Mouse (Mus musculus): ENCODE data around the gene Dlx1. TPM values are rescaled to one million over a fixed set of nuclear protein-coding genes. Genes with fewer than 3 reads are reported as not detected.

Gene Dlx1
- polyA plus RNA-seq, 1 experiment from 2014 or later = 0.13 TPM

GRCm38 (mm10) chr2:71566466-71566865 lies 38.6 kb downstream of the Dlx1 start:
- no peak overlapping the region for H3K27ac ChIP-seq
- H3K36me3 ChIP-seq = no peaks in the 10 kb centered on the region
- ATAC-seq (replicated peaks; ENCODE audit: insufficient number of reproducible peaks, insufficient read depth, low FRiP score, low read depth) = no peak
- 69% methylated on average over 9 of the region's 9 CpGs for WGBS
- no peaks in the 10 kb centered on the region for H3K9me3 ChIP-seq (replicated peaks)
- H3K4me2 ChIP-seq = no peak overlapping the region
- no peaks in the 10 kb centered on the region for H3K4me1 ChIP-seq (replicated peaks)
- H3K9ac ChIP-seq = no peak overlapping the region
- no peak overlapping the region for H3K4me3 ChIP-seq
- no peaks in the 10 kb centered on the region for H3K27me3 ChIP-seq

- no peaks in the 10 kb centered on the region for H3K4me1 ChIP-seq (replicated peaks)
- no peaks in the 10 kb centered on the region for H3K9me3 ChIP-seq (replicated peaks)
- H3K36me3 ChIP-seq = no peaks in the 10 kb centered on the region
- H3K4me2 ChIP-seq = no peak overlapping the region
- no peak overlapping the region for H3K4me3 ChIP-seq
- H3K9ac ChIP-seq = no peak overlapping the region
- no peaks in the 10 kb centered on the region for H3K27me3 ChIP-seq
- ATAC-seq (replicated peaks; ENCODE audit: insufficient number of reproducible peaks, insufficient read depth, low FRiP score, low read depth) = no peak
- H3K27ac ChIP-seq = no peak overlapping the region
- 49% methylated on average over 4 of the region's 4 CpGs for WGBS
These were observed 45.8 kb downstream of the Dlx1 start for GRCm38 (mm10) chr2:71573736-71574135.

GRCm38 (mm10) chr2:71577059-71577458 lies 49.1 kb downstream of the Dlx1 start:
- no peaks in the 10 kb centered on the region for H3K36me3 ChIP-seq
- H3K4me2 ChIP-seq = no peak overlapping the region
- 81% methylated on average over 2 of the region's 2 CpGs for WGBS
- peaks cover 4% of the 10 kb centered on the region; the same call in 1 of the 2 replicates for H3K4me1 ChIP-seq (replicated peaks)
- ATAC-seq (replicated peaks; ENCODE audit: insufficient number of reproducible peaks, insufficient read depth, low FRiP score, low read depth) = no peak
- H3K27me3 ChIP-seq = no peaks in the 10 kb centered on the region
- H3K9ac ChIP-seq = no peak overlapping the region
- no peak overlapping the region for H3K27ac ChIP-seq
- no peak overlapping the region for H3K4me3 ChIP-seq
- H3K9me3 ChIP-seq (replicated peaks) = no peaks in the 10 kb centered on the region

- peak overlapping the region; percentile 63 for H3K9ac ChIP-seq
- no peaks in the 10 kb centered on the region for H3K36me3 ChIP-seq
- ATAC-seq (replicated peaks; ENCODE audit: insufficient number of reproducible peaks, insufficient read depth, low FRiP score, low read depth) = peak; percentile 83
- H3K9me3 ChIP-seq (replicated peaks) = no peaks in the 10 kb centered on the region
- H3K4me3 ChIP-seq = peak overlapping the region; percentile 65
- no peak overlapping the region for H3K27ac ChIP-seq
- H3K4me2 ChIP-seq = peak overlapping the region; percentile 94
- 8% methylated on average over 50 of the region's 50 CpGs for WGBS
- 0 out of 2 replicates have a peak, but pooled peaks cover 2% of the 10 kb centered on the region for H3K27me3 ChIP-seq
- peaks cover 9% of the 10 kb centered on the region for H3K4me1 ChIP-seq (replicated peaks)
These were observed 52.9 kb downstream of the Dlx1 start for GRCm38 (mm10) chr2:71580632-71581466.

GRCm38 (mm10) chr2:71581488-71581887 lies 53.6 kb downstream of the Dlx1 start:
- 71% methylated on average over 5 of the region's 5 CpGs for WGBS
- no peaks in the 10 kb centered on the region for H3K36me3 ChIP-seq
- H3K4me1 ChIP-seq (replicated peaks) = peaks cover 9% of the 10 kb centered on the region
- ATAC-seq (replicated peaks; ENCODE audit: insufficient number of reproducible peaks, insufficient read depth, low FRiP score, low read depth) = no peak
- peak overlapping the region; percentile 65 for H3K4me3 ChIP-seq
- H3K4me2 ChIP-seq = peak overlapping the region; percentile 94
- H3K27me3 ChIP-seq = 0 out of 2 replicates have a peak, but pooled peaks cover 2% of the 10 kb centered on the region
- no peaks in the 10 kb centered on the region for H3K9me3 ChIP-seq (replicated peaks)
- H3K27ac ChIP-seq = no peak overlapping the region
- H3K9ac ChIP-seq = no peak overlapping the region

Other genes with a start within 250 kb of the Dlx1 start
- 103 and 107 TPM in 2 replicates for gene Slc25a12, start 160.4 kb upstream of the Dlx1 start, polyA plus RNA-seq (2015; fragmentation: Nextera tagmentation; extraction: Ambion mirVana)
- gene Hat1, start 139.2 kb upstream of the Dlx1 start, polyA plus RNA-seq (2015; fragmentation: Nextera tagmentation; extraction: Ambion mirVana) = 98.7 and 104 TPM in 2 replicates
- gene Metap1d, start 74.8 kb upstream of the Dlx1 start, polyA plus RNA-seq (2015; fragmentation: Nextera tagmentation; extraction: Ambion mirVana) = 38.7 and 39.3 TPM in 2 replicates
- 0.11 and 0.16 TPM in 2 replicates for gene Dlx2, start 18.6 kb downstream of the Dlx1 start, polyA plus RNA-seq (2015; fragmentation: Nextera tagmentation; extraction: Ambion mirVana)
- gene Itga6, start 217.5 kb downstream of the Dlx1 start, polyA plus RNA-seq (2015; fragmentation: Nextera tagmentation; extraction: Ambion mirVana) = 48.5 and 52.8 TPM in 2 replicates